Mouse (Mus musculus) lung, embryonic 16.5 days (tissue): ENCODE results near the gene Tcp11l2. TPM values are rescaled to one million over a fixed set of nuclear protein-coding genes. Genes with fewer than 3 reads are reported as not detected.
A peak's percentile ranks its signal among the peaks of the same experiment; 100 is the strongest.

Source experiments
- ATAC-seq: fragments of 200-750 bp; cut with Nextera tagmentation; 2 replicates; pipeline ENCODE4 v1.8.0; 2017; ENCODE audit warnings: low read depth, mild to moderate bottlenecking, moderate library complexity
- H3K27ac ChIP-seq: fragments of 300-500 bp; sonication (generic); 2 replicates; pipeline ENCODE4 v1.5.1; 2014; ENCODE audit warnings: mild to moderate bottlenecking, control low read depth, low read length
- H3K27me3 ChIP-seq: fragments of 300-500 bp; sonication (generic); 2 replicates; pipeline ENCODE4 v1.6.1; 2014; ENCODE audit warnings: low read depth, low read length, mixed read lengths; ENCODE audit not compliant: control insufficient read depth, insufficient read depth
- H3K36me3 ChIP-seq: fragments of 300-500 bp; sonication (generic); 2 replicates; pipeline ENCODE4 v1.6.1; 2014; ENCODE audit warnings: low read length; ENCODE audit not compliant: control insufficient read depth, insufficient read depth
- H3K4me1 ChIP-seq: fragments of 300-500 bp; sonication (generic); replicated peaks from 2 replicates; pipeline ENCODE4 v1.6.1; 2014; ENCODE audit warnings: low read length, mixed read lengths; ENCODE audit not compliant: control insufficient read depth, insufficient read depth
- H3K4me2 ChIP-seq: fragments of 300-500 bp; sonication (generic); 2 replicates; pipeline ENCODE4 v1.6.1; 2014; ENCODE audit warnings: low read depth, low read length, control low read depth
- H3K4me3 ChIP-seq: fragments of 300-500 bp; sonication (generic); 2 replicates; pipeline ENCODE4 v1.5.1; 2014; ENCODE audit warnings: mild to moderate bottlenecking, low read length, control low read depth
- H3K9ac ChIP-seq: fragments of 300-500 bp; sonication (generic); 2 replicates; pipeline ENCODE4 v1.6.1; 2014; ENCODE audit warnings: low read length, control low read depth
- H3K9me3 ChIP-seq: fragments of 300-500 bp; sonication (generic); 2 replicates; pipeline ENCODE4 v1.6.1; 2016; ENCODE audit warnings: low read length; ENCODE audit not compliant: control insufficient read depth
- WGBS: fragments of 180-500 bp; shearing (Covaris S2); extraction: QIAGEN DNeasy Blood & Tissue Kit; methylation state at CpG from one replicate; pipeline ENCODE4 v1.1.7; 2014; 5-methylcytosine and 5-hydroxymethylcytosine counted together
- polyA plus RNA-seq: library from polyadenylated mRNA; unstranded; fragments of >200 nt; fragmentation: Nextera tagmentation; extraction: Ambion mirVana; gene quantifications from 2 replicates; pipeline ENCODE4 v1.2.1, GENCODE M21; 2015

The Tcp11l2 gene
- polyA plus RNA-seq = 41.5 and 50.2 TPM in 2 replicates

DNA sequence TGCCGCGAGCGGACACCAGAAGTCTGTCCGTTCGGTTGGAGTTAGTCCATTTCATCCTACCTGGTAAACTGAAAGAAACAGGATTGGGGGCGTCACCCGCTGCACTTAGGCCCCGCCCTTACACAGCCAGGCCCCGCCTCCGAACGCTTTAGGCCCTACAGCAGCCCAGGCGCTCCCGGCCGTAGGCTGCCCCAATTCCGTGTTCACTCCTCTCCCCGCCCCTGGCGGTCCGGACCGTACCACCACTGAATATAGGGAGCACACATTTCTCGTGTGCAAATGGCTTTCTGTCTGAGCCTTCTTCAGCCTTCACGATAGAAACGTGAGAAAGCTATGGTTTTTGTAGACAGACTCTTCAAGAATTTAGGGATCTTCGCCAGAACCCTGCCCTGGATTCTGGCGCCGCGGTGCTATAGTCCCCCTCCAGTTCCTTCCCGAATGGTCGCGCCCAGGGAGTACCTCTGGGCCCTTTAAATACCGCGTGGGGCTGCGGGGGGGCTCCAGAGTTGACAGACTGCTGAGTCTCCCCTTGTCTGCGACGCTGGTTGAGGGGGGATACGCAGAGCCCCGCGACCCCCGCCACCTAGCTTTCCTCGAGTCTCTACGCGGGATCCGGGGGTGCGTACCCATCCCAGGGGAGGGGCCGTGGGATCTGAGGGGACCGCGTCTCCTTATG, at the start of gene Tcp11l2:
TSS of gene Tcp11l2 (plus strand) at position 232 of the 676 bp plus-strand sequence.
- H3K27me3 ChIP-seq = no peaks in the 10 kb centered on the region
- H3K27ac ChIP-seq = peak within 1 kb of the TSS; percentile 77
- H3K9ac ChIP-seq = peak within 1 kb of the TSS; percentile 71
- WGBS = under 1% methylated on average over 46 of the region's 46 CpGs
- H3K4me2 ChIP-seq = peak within 1 kb of the TSS; percentile 79
- peaks cover 16% of the 10 kb centered on the region for H3K4me1 ChIP-seq
- H3K9me3 ChIP-seq = no peaks in the 10 kb centered on the region
- ATAC-seq = peak; percentile 98
- peak within 1 kb of the TSS; percentile 76 for H3K4me3 ChIP-seq
- H3K36me3 ChIP-seq = no peaks in the 10 kb centered on the region

DNA sequence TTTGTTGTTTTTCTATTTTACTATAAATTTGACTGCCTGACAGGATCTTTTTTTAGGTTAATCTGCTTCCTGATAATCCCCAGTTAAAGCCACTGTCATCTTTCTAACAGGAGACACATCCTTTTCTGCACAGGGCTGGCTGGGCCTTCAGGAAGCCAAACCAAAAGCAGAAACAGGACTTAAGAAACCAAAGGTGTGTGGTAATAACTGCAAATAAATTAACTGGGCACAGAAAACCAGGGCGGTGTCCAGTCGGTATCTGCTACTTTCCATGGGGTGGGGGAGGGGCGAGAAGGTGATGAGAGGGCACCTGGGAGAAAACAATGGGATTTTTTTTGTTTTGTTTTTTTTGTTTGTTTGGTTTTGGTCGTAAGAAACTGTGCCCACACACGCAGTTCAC, 49.4 kb upstream of the Tcp11l2 start:
- H3K9ac ChIP-seq = no peak overlapping the region
- H3K4me2 ChIP-seq = no peak overlapping the region
- H3K9me3 ChIP-seq = no peaks in the 10 kb centered on the region
- H3K4me1 ChIP-seq = peaks cover 22% of the 10 kb centered on the region
- H3K4me3 ChIP-seq = no peak overlapping the region
- WGBS = 71% methylated on average over 5 of the region's 5 CpGs
- no peak for ATAC-seq
- peaks cover 26% of the 10 kb centered on the region for H3K36me3 ChIP-seq
- no peaks in the 10 kb centered on the region for H3K27me3 ChIP-seq
- no peak overlapping the region for H3K27ac ChIP-seq

DNA sequence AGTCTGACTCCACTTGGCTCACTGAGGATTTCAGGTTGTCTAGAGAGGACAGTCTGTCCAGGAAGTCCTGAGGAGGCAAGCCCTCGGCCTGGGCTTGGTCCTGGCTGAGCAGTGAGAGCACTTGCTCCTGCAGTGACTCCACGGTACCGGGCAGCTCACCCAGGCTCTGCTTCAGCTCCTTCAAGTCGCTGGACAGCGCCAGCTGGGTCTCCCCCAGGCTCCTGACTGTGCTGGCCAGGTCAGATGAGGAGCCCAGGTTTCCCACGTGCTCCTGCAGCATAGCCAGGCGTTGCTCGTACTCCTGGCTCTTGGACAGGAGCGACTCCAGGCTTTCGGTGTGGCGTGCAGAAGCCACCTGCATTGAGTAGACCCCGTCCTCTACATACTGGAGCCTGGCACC, 48.8 kb upstream of the Tcp11l2 start:
- no peaks in the 10 kb centered on the region for H3K9me3 ChIP-seq
- 81% methylated on average over 12 of the region's 12 CpGs for WGBS

DNA sequence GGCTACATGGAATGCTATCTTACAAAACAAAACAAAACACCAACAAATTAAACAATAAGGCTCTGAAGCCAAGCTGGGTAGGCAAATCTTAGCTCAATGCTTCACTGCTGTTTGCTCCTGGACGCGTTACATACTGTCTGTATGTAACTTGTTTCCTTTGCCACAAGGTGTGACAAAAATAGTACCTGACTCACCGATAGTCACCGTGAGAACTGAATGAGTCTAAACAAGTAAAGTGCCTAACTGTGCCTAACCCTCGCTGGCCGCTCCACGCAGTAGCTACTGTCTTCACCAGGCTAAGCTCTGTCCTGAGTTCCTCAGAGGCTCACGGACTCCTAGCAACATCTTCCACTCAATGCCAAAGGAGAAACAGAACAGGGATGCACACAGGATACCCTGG, 46.0 kb upstream of the Tcp11l2 start:
- ATAC-seq = no peak
- peak overlapping the region; percentile 82 for H3K4me2 ChIP-seq
- H3K4me3 ChIP-seq = no peak overlapping the region
- peaks cover 26% of the 10 kb centered on the region for H3K4me1 ChIP-seq
- 69% methylated on average over 8 of the region's 8 CpGs for WGBS
- H3K9me3 ChIP-seq = no peaks in the 10 kb centered on the region
- H3K27me3 ChIP-seq = no peaks in the 10 kb centered on the region
- H3K36me3 ChIP-seq = peaks cover 21% of the 10 kb centered on the region
- no peak overlapping the region for H3K27ac ChIP-seq
- H3K9ac ChIP-seq = peak overlapping the region; percentile 29; the same call in 1 of the 2 replicates

More for the DNA sequence above, 48.8 kb upstream of the Tcp11l2 start:
- H3K4me2 ChIP-seq = no peak overlapping the region
- no peak overlapping the region for H3K9ac ChIP-seq
- H3K27me3 ChIP-seq = no peaks in the 10 kb centered on the region
- H3K4me3 ChIP-seq = no peak overlapping the region
- peaks cover 24% of the 10 kb centered on the region for H3K4me1 ChIP-seq
- ATAC-seq = no peak
- peaks cover 26% of the 10 kb centered on the region for H3K36me3 ChIP-seq
- no peak overlapping the region for H3K27ac ChIP-seq

DNA sequence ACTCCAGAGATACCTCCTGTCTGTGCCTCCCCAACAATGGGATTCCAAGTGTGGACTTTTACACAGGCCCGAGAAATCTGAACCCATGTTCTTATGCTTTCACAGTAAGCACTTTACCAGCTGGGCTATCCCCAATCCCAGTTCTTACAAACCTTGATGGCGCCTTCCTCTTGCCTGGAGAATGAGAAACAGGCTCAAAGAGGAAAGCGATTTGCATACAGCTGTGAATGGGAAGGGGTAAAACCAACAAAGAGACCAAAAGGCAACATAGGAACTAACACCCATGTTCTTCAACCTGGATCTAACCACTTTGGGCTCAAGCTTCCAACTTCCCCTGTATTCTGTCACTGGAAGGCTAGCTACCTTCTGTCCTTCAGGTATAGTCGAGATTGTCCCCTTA, 44.9 kb upstream of the Tcp11l2 start:
- H3K4me3 ChIP-seq = peak overlapping the region; percentile 79
- 86% methylated on average over 4 of the region's 4 CpGs for WGBS
- ATAC-seq = no peak
- peaks cover 16% of the 10 kb centered on the region for H3K36me3 ChIP-seq
- H3K27me3 ChIP-seq = no peaks in the 10 kb centered on the region
- H3K9ac ChIP-seq = peak overlapping the region; percentile 8
- peak overlapping the region; percentile 82 for H3K4me2 ChIP-seq
- no peaks in the 10 kb centered on the region for H3K9me3 ChIP-seq
- peak overlapping the region; percentile 93 for H3K27ac ChIP-seq
- H3K4me1 ChIP-seq = peaks cover 33% of the 10 kb centered on the region

DNA sequence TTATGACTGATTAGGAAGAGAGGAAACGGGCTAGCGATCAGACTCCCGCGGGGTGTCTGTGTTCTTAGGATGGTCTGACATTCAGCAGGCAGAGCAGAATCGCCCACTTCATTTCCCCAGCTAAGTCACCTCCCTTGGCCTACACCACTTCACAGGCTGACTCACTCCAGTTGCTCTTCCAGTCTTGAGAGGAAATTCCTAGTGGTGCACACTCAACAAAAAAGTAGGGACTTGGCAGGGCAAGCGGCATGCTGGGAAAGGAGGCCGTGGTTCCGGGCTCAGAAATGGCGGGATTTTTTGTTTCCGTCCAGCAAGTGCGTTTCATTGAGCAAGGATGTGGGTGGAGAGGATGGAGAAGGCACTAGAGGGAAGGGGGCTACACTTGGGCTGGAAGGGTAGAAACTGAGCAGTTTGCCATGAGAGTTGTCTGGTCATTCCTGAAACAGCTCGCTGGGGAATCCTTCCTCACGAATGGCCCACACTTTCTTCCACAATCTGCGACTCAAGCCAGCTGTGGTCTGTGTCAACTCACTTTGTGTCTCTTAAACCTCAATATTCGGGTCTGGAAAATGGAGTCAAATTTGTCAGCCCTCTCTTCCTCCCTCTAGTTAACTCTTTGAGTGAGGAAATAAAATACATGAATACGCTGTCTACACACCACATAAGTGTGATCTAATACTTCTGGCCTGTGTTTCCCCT, 44.1 kb upstream of the Tcp11l2 start:
- Histone ChIP-seq H3K36me3 (peaks cover 14% of the 10 kb centered on the region), H3K9ac (peak overlapping the region; percentile 91)

DNA sequence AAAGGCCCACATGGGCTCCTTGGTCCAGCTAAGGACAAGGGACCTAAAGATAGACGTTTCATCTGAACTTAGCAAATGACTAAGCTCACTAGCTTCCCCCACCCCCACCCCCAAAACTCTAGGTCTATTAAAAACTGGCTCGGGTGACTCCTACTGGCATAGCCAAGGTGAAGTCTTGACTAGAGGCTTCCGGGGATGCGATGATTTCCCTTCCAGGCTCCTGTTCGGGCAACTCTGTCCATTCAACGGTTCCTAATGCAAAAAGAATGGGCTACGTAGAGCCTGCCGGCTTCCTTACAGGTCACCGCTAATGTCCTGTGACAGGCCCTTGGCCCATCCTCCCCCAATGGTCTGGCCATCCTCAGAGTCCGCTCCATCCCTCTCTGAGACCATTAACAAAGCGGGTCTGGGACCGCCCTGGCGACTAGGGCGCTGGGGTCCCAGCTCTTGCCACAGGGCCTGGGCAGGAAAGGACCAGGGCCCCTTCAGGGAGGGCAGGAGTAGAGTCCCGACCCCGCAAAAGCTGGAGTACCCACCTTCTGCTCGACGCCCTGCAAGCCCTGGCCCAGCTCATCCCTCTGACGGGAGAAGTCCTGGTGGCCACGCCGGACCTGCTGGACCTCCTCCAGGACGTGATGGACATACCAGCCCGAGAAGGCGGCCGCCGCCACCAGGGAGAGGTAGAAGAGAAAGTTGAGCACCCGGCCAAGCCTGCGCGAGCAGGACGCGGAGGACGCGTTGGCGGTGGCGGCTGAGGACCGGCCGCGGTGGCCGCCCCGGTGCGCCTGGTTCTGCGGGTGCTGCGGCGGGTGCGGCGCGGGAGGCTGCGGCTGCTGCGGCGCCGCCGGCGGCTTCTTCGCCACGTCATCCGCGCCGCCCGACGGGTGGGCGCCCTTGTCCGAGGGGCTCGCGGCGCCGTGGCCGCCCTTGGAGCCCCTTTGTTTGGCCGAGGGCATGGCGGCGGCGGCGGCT, 43.2 kb upstream of the Tcp11l2 start:
- ATAC-seq = peak; percentile 39
- Histone ChIP-seq H3K36me3 (peaks cover 7% of the 10 kb centered on the region; the same call in 1 of the 2 replicates), H3K4me3 (peak overlapping the region; percentile 79), H3K27me3 (no peaks in the 10 kb centered on the region), H3K4me2 (peak overlapping the region; percentile 82), H3K4me1 (peaks cover 33% of the 10 kb centered on the region), H3K27ac (peak overlapping the region; percentile 93), H3K9me3 (no peaks in the 10 kb centered on the region), H3K9ac (peak overlapping the region; percentile 91)
- under 1% methylated on average over 32 of the region's 72 CpGs for WGBS

More for the DNA sequence above, 44.1 kb upstream of the Tcp11l2 start:
- Histone ChIP-seq H3K27me3 (no peaks in the 10 kb centered on the region), H3K4me2 (peak overlapping the region; percentile 82), H3K27ac (peak overlapping the region; percentile 93), H3K4me1 (peaks cover 33% of the 10 kb centered on the region), H3K9me3 (no peaks in the 10 kb centered on the region), H3K4me3 (peak overlapping the region; percentile 79)
- peak; percentile 36 for ATAC-seq
- WGBS = 20% methylated on average over 16 of the region's 16 CpGs

DNA sequence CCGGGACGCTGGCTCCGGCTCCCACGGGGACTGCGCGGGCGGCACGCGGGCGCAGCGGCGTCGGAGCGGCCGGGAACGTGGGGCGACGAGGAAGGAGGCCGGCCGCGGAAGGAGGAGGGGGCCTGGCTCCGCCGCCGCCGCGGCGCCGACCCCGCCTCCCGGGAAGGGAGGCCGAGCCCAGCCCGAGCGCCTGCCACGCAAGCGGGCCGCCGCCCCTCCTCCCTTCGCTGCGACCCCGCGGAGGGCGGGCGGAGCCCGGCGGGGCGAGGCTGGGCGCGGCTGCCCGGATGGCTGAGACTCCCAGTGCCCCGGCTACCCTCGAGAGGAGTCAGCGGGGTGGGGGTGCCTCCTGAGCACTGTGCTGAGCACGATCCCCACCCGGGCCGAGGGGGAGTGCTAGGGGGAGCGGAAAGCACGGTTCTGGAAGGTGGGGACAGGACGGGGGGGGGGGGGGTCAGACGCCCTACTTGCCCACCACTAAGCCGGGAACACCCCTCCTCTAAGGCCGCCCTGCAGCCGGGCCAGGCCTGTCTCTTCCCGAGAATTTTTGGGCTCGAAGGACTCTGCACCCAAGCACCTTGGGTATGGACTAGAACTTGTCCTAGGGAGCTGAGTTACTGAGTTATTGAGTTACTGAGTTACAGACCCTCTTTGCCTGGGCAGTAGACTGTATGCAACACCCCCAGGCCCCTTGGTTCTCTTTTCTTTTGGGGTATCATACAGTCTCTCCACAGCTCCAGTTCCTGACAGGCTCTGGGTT, 42.3 kb upstream of the Tcp11l2 start, which contains the start of gene Ckap4:
TSS of gene Ckap4 (minus strand) at position 151 of the 760 bp plus-strand sequence.
- ATAC-seq = peak; percentile 94
- Histone ChIP-seq H3K4me2 (peak within 1 kb of the TSS; percentile 82), H3K27me3 (no peaks in the 10 kb centered on the region), H3K9me3 (no peaks in the 10 kb centered on the region), H3K27ac (peak within 1 kb of the TSS; percentile 93), H3K4me3 (peak within 1 kb of the TSS; percentile 79), H3K36me3 (peaks cover 7% of the 10 kb centered on the region; the same call in 1 of the 2 replicates), H3K4me1 (peaks cover 30% of the 10 kb centered on the region), H3K9ac (peak within 1 kb of the TSS; percentile 91)
- WGBS = 2% methylated on average over 11 of the region's 64 CpGs
